Mouse (Mus musculus) kidney, adult 2 months (tissue): ENCODE results near the gene Gpx4.

Experiments
- CTCF ChIP-seq: fragments of 200-500 bp; conservative IDR thresholded peaks from 2 replicates; pipeline ENCODE4 v1.5.1; 2011; ENCODE audit warnings: low read depth, mild to moderate bottlenecking, control low read depth, low read length, moderate library complexity, mixed read lengths; ENCODE audit not compliant: insufficient read depth, insufficient read length
- POLR2A ChIP-seq: fragments of 200-500 bp; IDR thresholded peaks from one replicate; pipeline ENCODE4 v1.6.1; 2011; ENCODE audit warnings: low read depth, low read length, control low read depth

DNA sequence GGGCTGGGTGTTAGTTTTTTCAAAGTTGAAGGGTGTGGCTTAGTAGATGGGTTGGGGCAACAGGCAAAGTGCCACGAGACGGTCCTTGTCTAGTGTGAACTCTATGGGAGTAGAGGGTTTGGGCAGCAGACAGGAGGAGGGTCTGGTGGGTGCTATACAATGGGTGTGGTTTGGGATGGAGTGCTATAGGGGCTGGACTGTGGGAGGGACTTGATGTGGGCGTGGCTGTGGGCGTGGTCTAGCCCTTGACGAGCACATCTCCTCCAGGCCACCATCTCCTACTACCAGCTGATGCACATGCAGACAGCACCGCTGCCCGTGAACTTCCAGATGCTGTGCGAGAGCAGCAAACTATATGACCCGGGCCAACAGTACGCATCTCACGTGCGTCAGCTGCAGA lies 21.1 kb upstream of the Gpx4 start:
- TF ChIP-seq CTCF (no peak), POLR2A (no peak)
